Mouse (Mus musculus) hindbrain, embryonic 14.5 days (tissue): Measurements from ENCODE around the gene Gsg1l. TPM values are rescaled to one million over a fixed set of nuclear protein-coding genes. Genes with fewer than 3 reads are reported as not detected.

ENCODE experiments used
- ATAC-seq: fragments of 200-750 bp; cut with Nextera tagmentation; 2 replicates; pipeline ENCODE4 v1.8.0; 2017; ENCODE audit warnings: moderate number of reproducible peaks, mild to moderate bottlenecking, moderate TSS enrichment, moderate library complexity; ENCODE audit not compliant: low FRiP score
- DNase-seq: peaks from one replicate; pipeline ENCODE4 v3.0.0-alpha.2; 2015; ENCODE audit warnings: low spot score
- H3K27ac ChIP-seq: fragments of 300-500 bp; sonication (generic); 2 replicates; pipeline ENCODE4 v1.5.1; 2014; ENCODE audit warnings: mild to moderate bottlenecking, moderate library complexity
- H3K27me3 ChIP-seq: fragments of 300-500 bp; sonication (generic); 2 replicates; pipeline ENCODE4 v1.6.1; 2014; ENCODE audit warnings: mild to moderate bottlenecking, low read length, mixed read lengths; ENCODE audit not compliant: control insufficient read depth, insufficient read depth
- H3K36me3 ChIP-seq: fragments of 300-500 bp; sonication (generic); replicated peaks from 2 replicates; pipeline ENCODE4 v1.6.1; 2014; ENCODE audit not compliant: control insufficient read depth, insufficient read depth
- H3K4me1 ChIP-seq: fragments of 300-500 bp; sonication (generic); replicated peaks from 2 replicates; pipeline ENCODE4 v1.6.1; 2014; ENCODE audit warnings: antibody characterized with exemption, low read length, mixed read lengths; ENCODE audit not compliant: control insufficient read depth, insufficient read depth
- H3K4me2 ChIP-seq: fragments of 300-500 bp; sonication (generic); replicated peaks from 2 replicates; pipeline ENCODE4 v1.6.1; 2014; ENCODE audit warnings: mild to moderate bottlenecking, moderate library complexity
- H3K4me3 ChIP-seq: fragments of 300-500 bp; sonication (generic); replicated peaks from 2 replicates; pipeline ENCODE4 v1.5.1; 2014; ENCODE audit warnings: mild to moderate bottlenecking, low read length
- H3K9ac ChIP-seq: fragments of 300-500 bp; sonication (generic); 2 replicates; pipeline ENCODE4 v1.6.1; 2014
- H3K9me3 ChIP-seq: fragments of 300-500 bp; sonication (generic); 2 replicates; pipeline ENCODE4 v1.6.1; 2016; ENCODE audit warnings: low read length; ENCODE audit not compliant: control insufficient read depth
- WGBS: fragments of 180-500 bp; shearing (Covaris S2); extraction: QIAGEN DNeasy Blood & Tissue Kit; methylation state at CpG from one replicate; pipeline ENCODE4 v1.1.7; 2014; 5-methylcytosine and 5-hydroxymethylcytosine counted together
- polyA plus RNA-seq: library from polyadenylated mRNA; unstranded; fragments of >200 nt; fragmentation: Nextera tagmentation; extraction: Ambion mirVana; gene quantifications from 2 replicates; pipeline ENCODE4 v1.2.1, GENCODE M21; 2014

The Gsg1l gene
- polyA plus RNA-seq, 1 experiment from 2014 or later: 11.2 TPM

- ATAC-seq: no peak
- Histone ChIP-seq H3K27me3 (no peaks in the 10 kb centered on the region), H3K4me1 (peaks cover 15% of the 10 kb centered on the region; the same call in 1 of the 2 replicates), H3K9me3 (no peaks in the 10 kb centered on the region), H3K36me3 (peaks cover 6% of the 10 kb centered on the region; the same call in 1 of the 2 replicates), H3K4me2 (no peak overlapping the region), H3K27ac (peak overlapping the region; percentile 62; the same call in 1 of the 2 replicates), H3K4me3 (no peak overlapping the region), H3K9ac (no peak overlapping the region)
- WGBS: 77% methylated on average over 5 of the region's 5 CpGs
- DNase-seq: no peak
These were observed 253.7 kb downstream of the Gsg1l start for GRCm38 (mm10) chr7:125828561-125828960.

Other genes with a start within 250 kb of the Gsg1l start
- 63.9 and 69.3 TPM in 2 replicates for gene Xpo6, start 118.1 kb upstream of the Gsg1l start, polyA plus RNA-seq
- 290 and 319 TPM in 2 replicates for gene Sbk1, start 190.2 kb upstream of the Gsg1l start, polyA plus RNA-seq